Mouse (Mus musculus): Measurements from ENCODE around the gene Cln3.

- no peak for TF ChIP-seq CTCF (IDR thresholded peaks at IDR 0.05; ENCODE audit: low read depth)
- TF ChIP-seq EP300 (IDR thresholded peaks at IDR 0.05; ENCODE audit: low read depth): no peak
These were observed 49.9 kb downstream of the Cln3 start for GRCm38 (mm10) chr7:126535766-126536165.
